Mouse (Mus musculus) lung, adult 2 months (tissue): ENCODE data around the gene Arhgap8.

Source experiments
- CTCF ChIP-seq: fragments of 200-500 bp; IDR thresholded peaks from 2 replicates; pipeline ENCODE4 v1.5.1; 2011; ENCODE audit warnings: mild to moderate bottlenecking, low read length, control low read depth; ENCODE audit not compliant: insufficient read depth
- POLR2A ChIP-seq: fragments of 200-500 bp; IDR thresholded peaks from 2 replicates; pipeline ENCODE4 v1.6.1; 2011; ENCODE audit warnings: low read depth, mild to moderate bottlenecking, control low read depth, low read length, borderline replicate concordance; ENCODE audit errors: extremely low read depth

DNA sequence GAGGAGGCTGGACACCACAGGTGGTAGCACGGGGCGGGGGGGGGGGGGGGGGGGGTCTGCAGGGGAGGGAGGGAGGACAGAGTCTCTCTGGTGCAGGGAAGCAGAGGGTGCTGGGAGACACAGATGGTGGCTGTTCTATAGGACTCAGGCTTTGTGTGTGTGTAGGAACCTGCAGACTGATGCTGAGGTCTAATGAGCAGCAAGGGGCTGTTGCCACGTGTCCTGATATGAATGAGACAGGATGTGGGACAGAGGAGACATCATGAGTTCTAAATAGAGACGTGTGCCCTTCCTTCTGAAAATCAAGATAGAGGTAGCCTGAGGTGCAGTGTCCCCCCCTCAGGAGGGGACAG lies 17.1 kb downstream of the Arhgap8 start:
- no peak for TF ChIP-seq POLR2A
- no peak for TF ChIP-seq CTCF
